Mouse (Mus musculus) kidney, adult 2 months (tissue): ENCODE results near the gene Cacng2. TPM values are rescaled to one million over a fixed set of nuclear protein-coding genes. Genes with fewer than 3 reads are reported as not detected.

ENCODE experiments used
- DNase-seq: peaks from one replicate; pipeline ENCODE4 v3.0.0; 2021
- H3K27ac ChIP-seq: fragments of 200-500 bp; 2 replicates; pipeline ENCODE4 v1.5.1; 2012; ENCODE audit warnings: low read depth, low read length, control low read depth, inconsistent platforms; ENCODE audit not compliant: insufficient read depth
- H3K27me3 ChIP-seq: fragments of 200-500 bp; replicated peaks from 2 replicates; pipeline ENCODE4 v1.6.1; 2012; ENCODE audit warnings: mild to moderate bottlenecking, moderate library complexity, low read length, inconsistent platforms; ENCODE audit not compliant: control insufficient read depth, insufficient read depth
- H3K36me3 ChIP-seq: fragments of 200-500 bp; 2 replicates; pipeline ENCODE4 v1.6.1; 2012; ENCODE audit warnings: mild to moderate bottlenecking, moderate library complexity, low read length, inconsistent platforms; ENCODE audit not compliant: control insufficient read depth, insufficient read depth
- H3K4me1 ChIP-seq: fragments of 200-500 bp; 2 replicates; pipeline ENCODE4 v1.6.1; 2011; ENCODE audit warnings: low read length; ENCODE audit not compliant: control insufficient read depth, insufficient read depth
- H3K4me3 ChIP-seq: fragments of 200-500 bp; 2 replicates; pipeline ENCODE4 v1.5.1; 2011; ENCODE audit warnings: mild to moderate bottlenecking, low read depth, low read length, control low read depth; ENCODE audit not compliant: insufficient read depth
- CTCF ChIP-seq: fragments of 200-500 bp; conservative IDR thresholded peaks from 2 replicates; pipeline ENCODE4 v1.5.1; 2011; ENCODE audit warnings: low read depth, mild to moderate bottlenecking, control low read depth, low read length, moderate library complexity, mixed read lengths; ENCODE audit not compliant: insufficient read depth, insufficient read length
- POLR2A ChIP-seq: fragments of 200-500 bp; IDR thresholded peaks from one replicate; pipeline ENCODE4 v1.6.1; 2011; ENCODE audit warnings: low read depth, low read length, control low read depth
- WGBS: fragments of 180-500 bp; shearing (Covaris S2); methylation state at CpG from one replicate; pipeline ENCODE4 v1.1.7; 2018; 5-methylcytosine and 5-hydroxymethylcytosine counted together
- polyA plus RNA-seq: library from polyadenylated mRNA; depleted of rRNA; stranded (reverse); fragments of >200 nt; gene quantifications from 2 replicates; pipeline ENCODE4 v1.2.3, GENCODE M21; 2012

Gene Cacng2
- polyA plus RNA-seq, 1 experiment: 0.02 TPM

- WGBS: 89% methylated on average over 7 of the region's 7 CpGs
- Histone ChIP-seq H3K36me3 (no peaks in the 10 kb centered on the region), H3K27ac (no peak overlapping the region), H3K4me1 (no peaks in the 10 kb centered on the region), H3K27me3 (no peaks in the 10 kb centered on the region), H3K4me3 (no peak overlapping the region)
- DNase-seq: no peak
- TF ChIP-seq POLR2A (no peak), CTCF (no peak)
Observed at GRCm38 (mm10) chr15:78073109-78073508, 46.7 kb downstream of the Cacng2 start.

GRCm38 (mm10) chr15:78066475-78066874, 53.4 kb downstream of the Cacng2 start:
- WGBS: 1% methylated on average over 5 of the region's 5 CpGs
- Histone ChIP-seq H3K4me1 (no peaks in the 10 kb centered on the region), H3K27ac (no peak overlapping the region), H3K4me3 (no peak overlapping the region), H3K27me3 (no peaks in the 10 kb centered on the region), H3K36me3 (no peaks in the 10 kb centered on the region)
- peak; percentile 54 for DNase-seq
- TF ChIP-seq CTCF (no peak), POLR2A (no peak)

GRCm38 (mm10) chr15:78065541-78065940, 54.3 kb downstream of the Cacng2 start:
- Histone ChIP-seq H3K27me3 (no peaks in the 10 kb centered on the region), H3K27ac (no peak overlapping the region), H3K36me3 (no peaks in the 10 kb centered on the region), H3K4me3 (no peak overlapping the region), H3K4me1 (no peaks in the 10 kb centered on the region)
- TF ChIP-seq POLR2A: no peak
- no peak for TF ChIP-seq CTCF
- no peak for DNase-seq
- WGBS: 76% methylated on average over 5 of the region's 5 CpGs

GRCm38 (mm10) chr15:78064340-78064739, 55.5 kb downstream of the Cacng2 start:
- no peaks in the 10 kb centered on the region for H3K4me1 ChIP-seq
- 61% methylated on average over 6 of the region's 6 CpGs for WGBS
- H3K4me3 ChIP-seq: no peak overlapping the region
- H3K36me3 ChIP-seq: no peaks in the 10 kb centered on the region
- no peak overlapping the region for H3K27ac ChIP-seq
- no peak for TF ChIP-seq POLR2A
- no peak for DNase-seq
- no peaks in the 10 kb centered on the region for H3K27me3 ChIP-seq

- 68% methylated on average over 14 of the region's 14 CpGs for WGBS
- Histone ChIP-seq H3K27me3 (no peaks in the 10 kb centered on the region), H3K4me1 (no peaks in the 10 kb centered on the region), H3K4me3 (no peak overlapping the region), H3K36me3 (no peaks in the 10 kb centered on the region), H3K27ac (no peak overlapping the region)
- TF ChIP-seq POLR2A (no peak), CTCF (no peak)
- DNase-seq: no peak
Observed at GRCm38 (mm10) chr15:78062467-78062866, 57.4 kb downstream of the Cacng2 start.

GRCm38 (mm10) chr15:78056930-78057329, 62.9 kb downstream of the Cacng2 start:
- 69% methylated on average over 1 of the region's 1 CpGs for WGBS
- no peaks in the 10 kb centered on the region for H3K36me3 ChIP-seq
- no peaks in the 10 kb centered on the region for H3K4me1 ChIP-seq
- no peak for DNase-seq
- H3K27me3 ChIP-seq: no peaks in the 10 kb centered on the region
- H3K27ac ChIP-seq: no peak overlapping the region
- no peak for TF ChIP-seq CTCF
- no peak for TF ChIP-seq POLR2A
- H3K4me3 ChIP-seq: no peak overlapping the region

- Histone ChIP-seq H3K36me3 (no peaks in the 10 kb centered on the region), H3K4me3 (no peak overlapping the region), H3K27me3 (no peaks in the 10 kb centered on the region), H3K27ac (no peak overlapping the region), H3K4me1 (no peaks in the 10 kb centered on the region)
- WGBS: 86% methylated on average over 10 of the region's 10 CpGs
- TF ChIP-seq CTCF: no peak
- TF ChIP-seq POLR2A: no peak
- DNase-seq: no peak
Observed at GRCm38 (mm10) chr15:78050682-78051081, 69.1 kb downstream of the Cacng2 start.

GRCm38 (mm10) chr15:78049933-78050332, 69.9 kb downstream of the Cacng2 start:
- Histone ChIP-seq H3K27ac (no peak overlapping the region), H3K4me3 (no peak overlapping the region), H3K36me3 (no peaks in the 10 kb centered on the region), H3K4me1 (no peaks in the 10 kb centered on the region), H3K27me3 (no peaks in the 10 kb centered on the region)
- DNase-seq: no peak
- WGBS: 77% methylated on average over 2 of the region's 2 CpGs
- TF ChIP-seq POLR2A (no peak), CTCF (no peak)
